Mouse (Mus musculus): ENCODE data around the gene Hnrnpdl. TPM values are rescaled to one million over a fixed set of nuclear protein-coding genes. Genes with fewer than 3 reads are reported as not detected.
A peak's percentile ranks its signal among the peaks of the same experiment; 100 is the strongest.

The Hnrnpdl gene
- polyA plus RNA-seq, 1 experiment: 41.0 TPM

DNA sequence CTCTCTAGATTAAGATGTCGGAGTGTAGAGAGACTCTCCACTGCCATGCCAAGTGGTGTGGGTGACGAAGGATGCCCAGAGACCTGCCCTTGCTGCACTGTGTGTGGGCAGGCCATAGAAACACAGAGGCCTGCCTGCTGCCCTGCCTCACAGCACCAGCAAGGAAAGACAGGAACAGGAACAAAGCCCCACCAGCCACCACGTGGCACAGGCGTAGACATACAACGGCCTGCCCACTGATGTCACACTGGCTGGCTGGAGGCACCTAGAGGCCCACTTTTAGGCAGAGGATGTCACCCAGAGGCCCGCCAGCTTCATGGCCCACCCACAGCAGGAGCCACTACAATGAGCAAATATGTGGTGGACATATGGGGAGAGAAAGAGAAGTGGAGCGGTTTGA is 39.4 kb downstream of the Hnrnpdl start:
- Histone ChIP-seq H3K27me3 (ENCODE audit: control insufficient read depth, insufficient read depth, low read length) (no peaks in the 10 kb centered on the region), H3K36me3 (ENCODE audit: control insufficient read depth, insufficient read depth, low read length) (no peaks in the 10 kb centered on the region), H3K4me3 (ENCODE audit: low read depth, low read length) (no peak overlapping the region), H3K4me1 (ENCODE audit: control insufficient read depth, insufficient read depth, insufficient read length, low read length) (peaks cover 7% of the 10 kb centered on the region; the same call in 1 of the 2 replicates), H3K27ac (ENCODE audit: insufficient read depth, low read depth, low read length) (no peak overlapping the region)
- no peak for TF ChIP-seq CTCF (IDR thresholded peaks at IDR 0.05; ENCODE audit: extremely low read depth, insufficient read length, insufficient replicate concordance, low read depth, low read length)
- no peak for TF ChIP-seq POLR2A (IDR thresholded peaks at IDR 0.05; ENCODE audit: low read depth, low read length)
- WGBS: 89% methylated on average over 7 of the region's 7 CpGs

DNA sequence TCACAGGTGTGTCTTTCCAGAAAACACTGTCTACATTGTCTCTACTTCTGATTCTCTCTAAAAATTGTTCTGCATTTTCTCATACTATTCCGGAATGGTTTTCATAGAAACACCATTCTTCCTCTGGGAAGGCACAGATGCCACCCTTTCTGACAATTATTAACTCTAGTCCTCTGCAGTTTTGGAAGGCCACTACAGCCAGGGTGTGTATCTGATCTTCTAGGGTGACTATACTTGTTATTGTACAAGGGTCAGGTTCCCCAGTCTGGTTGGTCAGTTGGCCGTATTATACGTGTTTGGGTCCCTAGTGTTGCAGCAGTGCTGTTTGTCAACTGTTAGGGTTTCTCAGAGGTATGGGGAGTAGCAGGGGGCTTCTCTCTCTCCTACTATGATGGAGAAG is 44.8 kb downstream of the Hnrnpdl start:
- TF ChIP-seq CTCF (IDR thresholded peaks at IDR 0.05; ENCODE audit: extremely low read depth, insufficient read length, insufficient replicate concordance, low read depth, low read length) (no peak), POLR2A (IDR thresholded peaks at IDR 0.05; ENCODE audit: low read depth, low read length) (no peak)
- whole genome bisulfite sequencing: 43% methylated on average over 3 of the region's 3 CpGs
- Histone ChIP-seq H3K27me3 (ENCODE audit: control insufficient read depth, insufficient read depth, low read length) (no peaks in the 10 kb centered on the region), H3K4me3 (ENCODE audit: low read depth, low read length) (no peak overlapping the region), H3K4me1 (ENCODE audit: control insufficient read depth, insufficient read depth, insufficient read length, low read length) (peaks cover 13% of the 10 kb centered on the region; the same call in 1 of the 2 replicates), H3K36me3 (ENCODE audit: control insufficient read depth, insufficient read depth, low read length) (no peaks in the 10 kb centered on the region), H3K27ac (ENCODE audit: insufficient read depth, low read depth, low read length) (peak overlapping the region; percentile 79)

DNA sequence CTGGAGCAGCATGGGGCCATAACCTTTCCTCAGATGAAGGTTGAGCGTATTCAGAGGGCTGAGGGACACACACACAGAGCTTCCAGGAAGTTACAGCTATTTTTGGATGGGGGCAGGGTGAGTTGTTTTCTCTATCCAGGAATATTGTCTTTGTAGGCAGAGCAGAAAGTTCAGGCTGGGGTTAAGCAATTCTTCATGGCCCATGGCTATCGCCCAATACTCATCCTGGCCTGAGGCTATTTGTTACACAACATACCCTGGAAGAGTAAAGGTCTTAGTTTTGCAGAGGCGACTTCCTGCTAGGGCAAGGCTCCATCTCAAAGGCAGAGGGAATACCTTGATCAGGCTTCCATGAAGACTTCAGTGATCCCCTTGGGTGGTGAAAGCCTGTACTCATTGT is 45.3 kb downstream of the Hnrnpdl start:
- Histone ChIP-seq H3K36me3 (ENCODE audit: control insufficient read depth, insufficient read depth, low read length) (no peaks in the 10 kb centered on the region), H3K4me3 (ENCODE audit: low read depth, low read length) (no peak overlapping the region), H3K4me1 (ENCODE audit: control insufficient read depth, insufficient read depth, insufficient read length, low read length) (peaks cover 13% of the 10 kb centered on the region; the same call in 1 of the 2 replicates), H3K27me3 (ENCODE audit: control insufficient read depth, insufficient read depth, low read length) (no peaks in the 10 kb centered on the region), H3K27ac (ENCODE audit: insufficient read depth, low read depth, low read length) (peak overlapping the region; percentile 79)
- WGBS: 40% methylated on average over 3 of the region's 3 CpGs
- no peak for TF ChIP-seq CTCF (IDR thresholded peaks at IDR 0.05; ENCODE audit: extremely low read depth, insufficient read length, insufficient replicate concordance, low read depth, low read length)
- TF ChIP-seq POLR2A (IDR thresholded peaks at IDR 0.05; ENCODE audit: low read depth, low read length): no peak

Other genes starting within 250 kb of the Hnrnpdl start
- gene Vamp9, start 133.4 kb downstream of the Hnrnpdl start, polyA plus RNA-seq (2012; rRNA removed): not detected in 2 replicates
- 22.4 and 79.4 TPM in 2 replicates for gene Hnrnpd, start 60.7 kb downstream of the Hnrnpdl start, polyA plus RNA-seq (2012; rRNA removed)
- gene 4930524J08Rik, start 60.6 kb downstream of the Hnrnpdl start, polyA plus RNA-seq (2012; rRNA removed): 1.8 and 5.6 TPM in 2 replicates
- 14.4 and 33.9 TPM in 2 replicates for gene Enoph1, start 321 bp upstream of the Hnrnpdl start, polyA plus RNA-seq (2012; rRNA removed)
- 0.04 and 0.06 TPM in 2 replicates for gene Tmem150c, start 120.1 kb upstream of the Hnrnpdl start, polyA plus RNA-seq (2012; rRNA removed)

All from small intestine, adult 2 months (tissue).